Mouse (Mus musculus): Measurements from ENCODE around the gene Prtg. TPM values are rescaled to one million over a fixed set of nuclear protein-coding genes. Genes with fewer than 3 reads are reported as not detected.
A peak's percentile ranks its signal among the peaks of the same experiment; 100 is the strongest.

Prtg gene
- polyA plus RNA-seq, 1 experiment from 2014 or later = 0.36 TPM

GRCm38 (mm10) chr9:72844496-72844895, 37.8 kb downstream of the Prtg start:
- ATAC-seq (ENCODE audit: low FRiP score, low read depth) = no peak
- H3K27me3 ChIP-seq = peaks cover 4% of the 10 kb centered on the region; the same call in 1 of the 2 replicates
- H3K4me3 ChIP-seq = no peak overlapping the region
- H3K4me1 ChIP-seq = no peaks in the 10 kb centered on the region
- no peaks in the 10 kb centered on the region for H3K36me3 ChIP-seq
- no peak overlapping the region for H3K27ac ChIP-seq
- H3K9me3 ChIP-seq = no peaks in the 10 kb centered on the region
- 82% methylated on average over 5 of the region's 5 CpGs for WGBS
- H3K4me2 ChIP-seq (replicated peaks) = no peak overlapping the region
- H3K9ac ChIP-seq = no peak overlapping the region

GRCm38 (mm10) chr9:72846160-72846559, 39.5 kb downstream of the Prtg start:
- H3K4me2 ChIP-seq (replicated peaks) = no peak overlapping the region
- H3K27me3 ChIP-seq = no peaks in the 10 kb centered on the region
- H3K36me3 ChIP-seq = no peaks in the 10 kb centered on the region
- H3K4me3 ChIP-seq = no peak overlapping the region
- no peak for ATAC-seq (ENCODE audit: low FRiP score, low read depth)
- no peak overlapping the region for H3K27ac ChIP-seq
- 84% methylated on average over 4 of the region's 4 CpGs for WGBS
- H3K4me1 ChIP-seq = no peaks in the 10 kb centered on the region
- no peaks in the 10 kb centered on the region for H3K9me3 ChIP-seq
- no peak overlapping the region for H3K9ac ChIP-seq

- H3K4me1 ChIP-seq = 0 out of 2 replicates have a peak, but pooled peaks cover 7% of the 10 kb centered on the region
- no peak overlapping the region for H3K4me2 ChIP-seq (replicated peaks)
- no peak overlapping the region for H3K27ac ChIP-seq
- no peaks in the 10 kb centered on the region for H3K27me3 ChIP-seq
- H3K36me3 ChIP-seq = no peaks in the 10 kb centered on the region
- WGBS = 93% methylated on average over 10 of the region's 10 CpGs
- H3K4me3 ChIP-seq = no peak overlapping the region
- H3K9ac ChIP-seq = no peak overlapping the region
- ATAC-seq (ENCODE audit: low FRiP score, low read depth) = no peak
- H3K9me3 ChIP-seq = no peaks in the 10 kb centered on the region
Measured at GRCm38 (mm10) chr9:72851541-72851940, 44.9 kb downstream of the Prtg start.

- Histone ChIP-seq H3K27ac (no peak overlapping the region), H3K36me3 (no peaks in the 10 kb centered on the region), H3K4me1 (0 out of 2 replicates have a peak, but pooled peaks cover 7% of the 10 kb centered on the region), H3K27me3 (no peaks in the 10 kb centered on the region), H3K9ac (no peak overlapping the region), H3K4me3 (no peak overlapping the region), H3K4me2 (replicated peaks) (no peak overlapping the region), H3K9me3 (no peaks in the 10 kb centered on the region)
- no peak for ATAC-seq (ENCODE audit: low FRiP score, low read depth)
- WGBS = 91% methylated on average over 5 of the region's 5 CpGs
Measured at GRCm38 (mm10) chr9:72851979-72852378, 45.3 kb downstream of the Prtg start.

GRCm38 (mm10) chr9:72853681-72854190, 47.1 kb downstream of the Prtg start:
- H3K4me1 ChIP-seq = 0 out of 2 replicates have a peak, but pooled peaks cover 7% of the 10 kb centered on the region
- H3K27ac ChIP-seq = no peak overlapping the region
- no peak overlapping the region for H3K4me3 ChIP-seq
- H3K4me2 ChIP-seq (replicated peaks) = no peak overlapping the region
- H3K27me3 ChIP-seq = no peaks in the 10 kb centered on the region
- no peaks in the 10 kb centered on the region; the same call in 1 of the 2 replicates for H3K36me3 ChIP-seq
- H3K9me3 ChIP-seq = no peaks in the 10 kb centered on the region
- no peak for ATAC-seq (ENCODE audit: low FRiP score, low read depth)
- WGBS = 62% methylated on average over 13 of the region's 13 CpGs
- peak overlapping the region; percentile 45; the same call in 1 of the 2 replicates for H3K9ac ChIP-seq

- H3K27me3 ChIP-seq = no peaks in the 10 kb centered on the region
- no peak overlapping the region for H3K27ac ChIP-seq
- no peaks in the 10 kb centered on the region; the same call in 1 of the 2 replicates for H3K36me3 ChIP-seq
- no peaks in the 10 kb centered on the region for H3K9me3 ChIP-seq
- H3K4me3 ChIP-seq = no peak overlapping the region
- ATAC-seq (ENCODE audit: low FRiP score, low read depth) = no peak
- H3K4me1 ChIP-seq = 0 out of 2 replicates have a peak, but pooled peaks cover 7% of the 10 kb centered on the region
- WGBS = 76% methylated on average over 24 of the region's 24 CpGs
- no peak overlapping the region for H3K4me2 ChIP-seq (replicated peaks)
- H3K9ac ChIP-seq = no peak overlapping the region
Measured at GRCm38 (mm10) chr9:72856721-72857120, 50.0 kb downstream of the Prtg start.

GRCm38 (mm10) chr9:72860764-72861163, 54.1 kb downstream of the Prtg start:
- Histone ChIP-seq H3K9ac (no peak overlapping the region), H3K4me2 (replicated peaks) (no peak overlapping the region), H3K9me3 (no peaks in the 10 kb centered on the region), H3K4me3 (no peak overlapping the region), H3K27me3 (no peaks in the 10 kb centered on the region), H3K36me3 (no peaks in the 10 kb centered on the region; the same call in 1 of the 2 replicates), H3K4me1 (0 out of 2 replicates have a peak, but pooled peaks cover 7% of the 10 kb centered on the region), H3K27ac (no peak overlapping the region)
- no peak for ATAC-seq (ENCODE audit: low FRiP score, low read depth)
- WGBS = 84% methylated on average over 5 of the region's 5 CpGs

GRCm38 (mm10) chr9:72861235-72861634, 54.6 kb downstream of the Prtg start:
- no peak overlapping the region for H3K4me2 ChIP-seq (replicated peaks)
- H3K27me3 ChIP-seq = no peaks in the 10 kb centered on the region
- no peak for ATAC-seq (ENCODE audit: low FRiP score, low read depth)
- no peaks in the 10 kb centered on the region; the same call in 1 of the 2 replicates for H3K36me3 ChIP-seq
- no peaks in the 10 kb centered on the region for H3K9me3 ChIP-seq
- WGBS = 80% methylated on average over 10 of the region's 10 CpGs
- H3K4me1 ChIP-seq = 0 out of 2 replicates have a peak, but pooled peaks cover 7% of the 10 kb centered on the region
- H3K27ac ChIP-seq = no peak overlapping the region
- no peak overlapping the region for H3K9ac ChIP-seq
- H3K4me3 ChIP-seq = no peak overlapping the region

- H3K27ac ChIP-seq = no peak overlapping the region
- H3K4me1 ChIP-seq = 0 out of 2 replicates have a peak, but pooled peaks cover 7% of the 10 kb centered on the region
- H3K4me2 ChIP-seq (replicated peaks) = no peak overlapping the region
- H3K36me3 ChIP-seq = no peaks in the 10 kb centered on the region; the same call in 1 of the 2 replicates
- H3K9ac ChIP-seq = no peak overlapping the region
- 79% methylated on average over 11 of the region's 11 CpGs for whole genome bisulfite sequencing
- no peak for ATAC-seq (ENCODE audit: low FRiP score, low read depth)
- H3K27me3 ChIP-seq = no peaks in the 10 kb centered on the region
- no peak overlapping the region for H3K4me3 ChIP-seq
- H3K9me3 ChIP-seq = no peaks in the 10 kb centered on the region
Measured at GRCm38 (mm10) chr9:72862186-72862585, 55.5 kb downstream of the Prtg start.

- Histone ChIP-seq H3K27me3 (no peaks in the 10 kb centered on the region), H3K4me1 (0 out of 2 replicates have a peak, but pooled peaks cover 7% of the 10 kb centered on the region), H3K27ac (no peak overlapping the region), H3K36me3 (no peaks in the 10 kb centered on the region; the same call in 1 of the 2 replicates), H3K4me3 (no peak overlapping the region), H3K9ac (no peak overlapping the region), H3K4me2 (replicated peaks) (no peak overlapping the region), H3K9me3 (no peaks in the 10 kb centered on the region)
- WGBS = 95% methylated on average over 4 of the region's 4 CpGs
- no peak for ATAC-seq (ENCODE audit: low FRiP score, low read depth)
Measured at GRCm38 (mm10) chr9:72862955-72863354, 56.3 kb downstream of the Prtg start.

GRCm38 (mm10) chr9:72863773-72864172, 57.1 kb downstream of the Prtg start:
- WGBS = 25% methylated on average over 5 of the region's 5 CpGs
- Histone ChIP-seq H3K27me3 (no peaks in the 10 kb centered on the region), H3K4me1 (0 out of 2 replicates have a peak, but pooled peaks cover 7% of the 10 kb centered on the region), H3K36me3 (no peaks in the 10 kb centered on the region; the same call in 1 of the 2 replicates), H3K4me2 (replicated peaks) (no peak overlapping the region), H3K4me3 (no peak overlapping the region), H3K9ac (no peak overlapping the region), H3K27ac (no peak overlapping the region), H3K9me3 (no peaks in the 10 kb centered on the region)
- no peak for ATAC-seq (ENCODE audit: low FRiP score, low read depth)

GRCm38 (mm10) chr9:72867434-72867833, 60.8 kb downstream of the Prtg start:
- Histone ChIP-seq H3K27me3 (no peaks in the 10 kb centered on the region), H3K4me1 (peaks cover 21% of the 10 kb centered on the region), H3K4me2 (replicated peaks) (no peak overlapping the region), H3K9me3 (no peaks in the 10 kb centered on the region), H3K9ac (no peak overlapping the region), H3K4me3 (no peak overlapping the region), H3K27ac (no peak overlapping the region), H3K36me3 (no peaks in the 10 kb centered on the region)
- ATAC-seq (ENCODE audit: low FRiP score, low read depth) = no peak
- 79% methylated on average over 6 of the region's 6 CpGs for WGBS

GRCm38 (mm10) chr9:72868774-72869173, 62.1 kb downstream of the Prtg start:
- WGBS = 63% methylated on average over 2 of the region's 2 CpGs
- no peak overlapping the region for H3K4me3 ChIP-seq
- H3K4me2 ChIP-seq (replicated peaks) = no peak overlapping the region
- peaks cover 21% of the 10 kb centered on the region for H3K4me1 ChIP-seq
- H3K9me3 ChIP-seq = no peaks in the 10 kb centered on the region
- peak overlapping the region; percentile 65; the same call in 1 of the 2 replicates for H3K27ac ChIP-seq
- peak; percentile 71 for ATAC-seq (ENCODE audit: low FRiP score, low read depth)
- H3K36me3 ChIP-seq = no peaks in the 10 kb centered on the region
- no peaks in the 10 kb centered on the region for H3K27me3 ChIP-seq
- no peak overlapping the region for H3K9ac ChIP-seq
